ENCODE assay signal across 12 mouse cellular contexts in genomic region chr5:47052942-47053341, GRCm38 (mm10).
DNase-seq lines count a peak whose midpoint lies in the region; ATAC-seq and TF ChIP-seq lines count a peak whose summit lies in the region.
"Had no signal": no experiment of that assay in that cellular context is flagged by ENCODE, and none has a peak within 500 bp of the region (broad histone marks: within the 10 kb centered on the region; RNA-seq: fewer than 3 reads in every experiment).

No protein-coding gene starts in this region.

- no peak for TF ChIP-seq POLR2A in brain, embryonic 14.5 days (IDR thresholded peaks at IDR 0.05; ENCODE audit: borderline replicate concordance, extremely low read depth, insufficient read depth, insufficient read length, poor library complexity, severe bottlenecking)

- no peak overlapping the region for H3K4me2 ChIP-seq in kidney, embryonic 15.5 days
- no peak overlapping the region for H3K4me2 ChIP-seq in limb, embryonic 11.5 days (ENCODE audit: low read depth, severe bottlenecking)
- H3K4me2 ChIP-seq: liver, embryonic 12.5 days had no signal

- no peak for TF ChIP-seq CTCF in brain, embryonic 14.5 days (IDR thresholded peaks at IDR 0.05; ENCODE audit: borderline replicate concordance, extremely low read depth, insufficient read depth, insufficient read length)

- no peak overlapping the region for H3K4me3 ChIP-seq in kidney, embryonic 15.5 days (replicated peaks)
- H3K4me3 ChIP-seq in limb, embryonic 11.5 days (ENCODE audit: low read depth, low read length) = no peak overlapping the region
- H3K4me3 ChIP-seq: liver, embryonic 12.5 days had no signal

- no peak overlapping the region for H3K9ac ChIP-seq in kidney, embryonic 15.5 days
- no peak overlapping the region for H3K9ac ChIP-seq in limb, embryonic 11.5 days (ENCODE audit: low read length)
- H3K9ac ChIP-seq: liver, embryonic 12.5 days had no signal

- H3K27ac ChIP-seq in kidney, embryonic 15.5 days = no peak overlapping the region
- H3K27ac ChIP-seq in limb, embryonic 11.5 days (replicated peaks; ENCODE audit: low read depth, low read length) = no peak overlapping the region
- H3K27ac ChIP-seq: liver, embryonic 12.5 days had no signal

- DNase-seq in kidney, postnatal 25 days = no peak
- DNase-seq in MN1 (ENCODE audit: low spot score) = peak; percentile 49
- DNase-seq in brain, embryonic 14.5 days (ENCODE audit: low read depth) = peak; percentile 48
- DNase-seq in limb, embryonic 11.5 days (ENCODE audit: low spot score) = peak; percentile 47
- DNase-seq in frontal cortex, postnatal 25 days (ENCODE audit: low spot score in 2 of 2) = no peak
- DNase-seq in adrenal gland, postnatal 4 days (ENCODE audit: low spot score in 2 of 2) = no peak
- DNase-seq: cerebellum, adult 9-11 months; layer of hippocampus, postnatal 36 days; right cerebral cortex, postnatal 4 days had no signal

- peak; percentile 69 for ATAC-seq in kidney, embryonic 15.5 days (replicated peaks; ENCODE audit: low FRiP score)
- 0 out of 2 replicates have a peak, but pooled peaks have one; percentile 54 for ATAC-seq in limb, embryonic 11.5 days (ENCODE audit: insufficient number of reproducible peaks, low FRiP score, low TSS enrichment, low read depth)
- ATAC-seq: intestine, embryonic 16.5 days; liver, embryonic 12.5 days had no signal

- H3K27me3 ChIP-seq in kidney, embryonic 15.5 days = no peaks in the 10 kb centered on the region
- H3K27me3 ChIP-seq in limb, embryonic 11.5 days (ENCODE audit: control insufficient read depth, insufficient read depth, low read length) = no peaks in the 10 kb centered on the region
- H3K27me3 ChIP-seq: liver, embryonic 12.5 days had no signal

- WGBS in kidney, embryonic 15.5 days = 11% methylated on average over 3 of the region's 3 CpGs
- 21% methylated on average over 3 of the region's 3 CpGs for WGBS in limb, embryonic 11.5 days

- no peaks in the 10 kb centered on the region for H3K36me3 ChIP-seq in kidney, embryonic 15.5 days
- no peaks in the 10 kb centered on the region for H3K36me3 ChIP-seq in limb, embryonic 11.5 days (ENCODE audit: control insufficient read depth, insufficient read depth, low read length)
- H3K36me3 ChIP-seq: liver, embryonic 12.5 days had no signal

- no peaks in the 10 kb centered on the region for H3K9me3 ChIP-seq in kidney, embryonic 15.5 days (replicated peaks)
- no peaks in the 10 kb centered on the region for H3K9me3 ChIP-seq in limb, embryonic 11.5 days (ENCODE audit: control insufficient read depth, low read length)
- H3K9me3 ChIP-seq: liver, embryonic 12.5 days had no signal

- peaks cover 12% of the 10 kb centered on the region for H3K4me1 ChIP-seq in kidney, embryonic 15.5 days
- peaks cover 4% of the 10 kb centered on the region; the same call in 1 of the 2 replicates for H3K4me1 ChIP-seq in limb, embryonic 11.5 days (ENCODE audit: control insufficient read depth, insufficient read depth, low read length)
- H3K4me1 ChIP-seq: liver, embryonic 12.5 days had no signal

Comparison
In these comparisons a context has a peak if more than half of its experiments do, and no peak if none do; other contexts are left out.
1. DNase-seq: peak in MN1 (single experiment), brain, embryonic 14.5 days (single experiment) and limb, embryonic 11.5 days (single experiment); none in kidney, postnatal 25 days (0 of 2), frontal cortex, postnatal 25 days (0 of 2) and adrenal gland, postnatal 4 days (0 of 2).